Comparison of ENCODE assay signal across 28 mouse cellular contexts in the genomic region with DNA sequence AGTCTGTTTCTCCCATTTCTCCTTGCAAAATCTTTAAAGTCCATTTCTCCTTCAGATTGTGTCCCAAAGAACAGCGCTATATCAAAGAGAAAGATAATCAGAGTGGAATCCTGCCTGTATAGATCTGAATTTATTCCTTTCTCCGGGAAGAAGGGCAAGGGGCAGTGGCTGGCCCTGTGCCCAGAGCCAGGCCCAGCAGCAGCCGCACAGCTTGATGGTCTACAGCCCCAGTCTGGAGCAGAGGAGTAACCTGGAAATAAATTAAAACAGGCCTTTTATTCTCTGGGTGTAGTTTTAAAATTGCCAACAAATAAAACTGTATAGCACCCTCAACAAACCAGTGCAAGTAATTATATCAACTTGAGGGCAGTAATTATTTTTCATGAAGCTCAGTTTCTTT.
DNase-seq lines count a peak whose midpoint lies in the region; ATAC-seq lines count a peak whose summit lies in the region.
"Had no signal": no experiment of that assay in that cellular context is flagged by ENCODE, and none has a peak within 500 bp of the region (broad histone marks: within the 10 kb centered on the region; RNA-seq: fewer than 3 reads in every experiment).

No protein-coding gene starts in this region.

- H3K9ac ChIP-seq in intestine, embryonic 14.5 days (ENCODE audit: low read length), result no peak overlapping the region
- no peak overlapping the region for H3K9ac ChIP-seq in intestine, embryonic 16.5 days (ENCODE audit: low read depth, low read length)
- no peak overlapping the region for H3K9ac ChIP-seq in midbrain, embryonic 14.5 days (replicated peaks; ENCODE audit: low read length)
- H3K9ac ChIP-seq: forebrain, embryonic 13.5 days; limb, embryonic 13.5 days; liver, embryonic 13.5 days had no signal

- no peaks in the 10 kb centered on the region for H3K27me3 ChIP-seq in intestine, embryonic 14.5 days (replicated peaks; ENCODE audit: control insufficient read depth, insufficient read depth, low read length)
- no peaks in the 10 kb centered on the region for H3K27me3 ChIP-seq in intestine, embryonic 16.5 days (replicated peaks; ENCODE audit: control insufficient read depth, insufficient read depth, low read length)
- H3K27me3 ChIP-seq in midbrain, embryonic 14.5 days (ENCODE audit: control insufficient read depth, insufficient read depth, low read length), result no peaks in the 10 kb centered on the region
- H3K27me3 ChIP-seq in midbrain, embryonic 10.5 days (ENCODE audit: low read depth, poor library complexity, severe bottlenecking), result no peaks in the 10 kb centered on the region
- H3K27me3 ChIP-seq: CH12.LX; forebrain, embryonic 13.5 days; limb, embryonic 13.5 days; liver, embryonic 13.5 days had no signal

- H3K9me3 ChIP-seq in intestine, embryonic 14.5 days (ENCODE audit: control insufficient read depth, low read length), result no peaks in the 10 kb centered on the region
- no peaks in the 10 kb centered on the region for H3K9me3 ChIP-seq in intestine, embryonic 16.5 days (ENCODE audit: control insufficient read depth, low read length)
- H3K9me3 ChIP-seq in midbrain, embryonic 14.5 days (ENCODE audit: control insufficient read depth, low read length), result no peaks in the 10 kb centered on the region
- H3K9me3 ChIP-seq in midbrain, embryonic 10.5 days (replicated peaks), result no peaks in the 10 kb centered on the region
- H3K9me3 ChIP-seq: forebrain, embryonic 13.5 days; hindbrain, embryonic 10.5 days; liver, embryonic 13.5 days had no signal

- 35% methylated on average over 3 of the region's 3 CpGs for WGBS in intestine, embryonic 14.5 days
- WGBS in intestine, embryonic 16.5 days, result 51% methylated on average over 3 of the region's 3 CpGs
- WGBS in midbrain, embryonic 14.5 days, result 65% methylated on average over 3 of the region's 3 CpGs
- WGBS in midbrain, embryonic 10.5 days, result 92% methylated on average over 3 of the region's 3 CpGs

- no peak for ATAC-seq in intestine, embryonic 14.5 days (replicated peaks; ENCODE audit: low FRiP score, low TSS enrichment, low read depth)
- ATAC-seq in intestine, embryonic 16.5 days, result no peak
- no peak for ATAC-seq in midbrain, embryonic 14.5 days (ENCODE audit: low FRiP score, low TSS enrichment)
- ATAC-seq: activated CD4-positive, CD25-positive, alpha-beta regulatory T cell, adult 4 months; forebrain, embryonic 13.5 days; hindbrain, embryonic 16.5 days; intestine, postnatal 0 days; midbrain, embryonic 16.5 days had no signal

- no peak overlapping the region for H3K4me3 ChIP-seq in intestine, embryonic 14.5 days (ENCODE audit: low read depth, low read length)
- H3K4me3 ChIP-seq in intestine, embryonic 16.5 days (ENCODE audit: low read length), result no peak overlapping the region
- H3K4me3 ChIP-seq in midbrain, embryonic 14.5 days (replicated peaks; ENCODE audit: low read depth, low read length), result no peak overlapping the region
- H3K4me3 ChIP-seq in midbrain, embryonic 10.5 days, result no peak overlapping the region
- H3K4me3 ChIP-seq: forebrain, embryonic 13.5 days; hindbrain, embryonic 10.5 days; limb, embryonic 13.5 days; liver, embryonic 13.5 days had no signal

- 0 out of 2 replicates have a peak, but pooled peaks cover 8% of the 10 kb centered on the region for H3K4me1 ChIP-seq in intestine, embryonic 14.5 days (replicated peaks; ENCODE audit: control insufficient read depth, insufficient read depth, low read length)
- H3K4me1 ChIP-seq in intestine, embryonic 16.5 days (ENCODE audit: control insufficient read depth, insufficient read depth, low read length), result no peaks in the 10 kb centered on the region
- H3K4me1 ChIP-seq in midbrain, embryonic 14.5 days (ENCODE audit: control insufficient read depth, insufficient read depth, low read length), result no peaks in the 10 kb centered on the region
- no peaks in the 10 kb centered on the region for H3K4me1 ChIP-seq in midbrain, embryonic 10.5 days
- H3K4me1 ChIP-seq: liver, embryonic 13.5 days had no signal

- peak; percentile 56 to 75 for DNase-seq in cerebellum, postnatal 10 days
- no peak for DNase-seq in cerebellum, adult 18-20 months
- DNase-seq in intestine, embryonic 14.5 days (ENCODE audit: low spot score), result peak; percentile 50
- DNase-seq in kidney, postnatal 4 days, result peak; percentile 44 to 47
- no peak for DNase-seq in kidney, adult 8-10 months
- DNase-seq in midbrain, embryonic 14.5 days, result peak; percentile 16
- DNase-seq in midbrain, embryonic 10.5 days (ENCODE audit: low spot score), result no peak
- DNase-seq: adrenal gland, adult 2 months; adrenal gland, postnatal 36 days; cerebellum, adult 8-10 months; cerebellum, postnatal 36 days; gastrocnemius, postnatal 10 days; layer of hippocampus, postnatal 36 days; liver, embryonic 13.5 days; lung, adult 2 months; lung, postnatal 14 days; right cerebral cortex, postnatal 25 days; spleen, adult 18-20 months; thymus, postnatal 14 days had no signal

- H3K27ac ChIP-seq in intestine, embryonic 14.5 days (ENCODE audit: low read depth), result no peak overlapping the region
- H3K27ac ChIP-seq in intestine, embryonic 16.5 days (ENCODE audit: low read length), result no peak overlapping the region
- H3K27ac ChIP-seq in midbrain, embryonic 14.5 days (replicated peaks; ENCODE audit: low read depth, low read length), result no peak overlapping the region
- no peak overlapping the region for H3K27ac ChIP-seq in midbrain, embryonic 10.5 days (replicated peaks)
- H3K27ac ChIP-seq: forebrain, embryonic 13.5 days; hindbrain, embryonic 10.5 days; limb, embryonic 13.5 days; liver, embryonic 13.5 days had no signal

- H3K36me3 ChIP-seq in intestine, embryonic 14.5 days (ENCODE audit: control insufficient read depth, insufficient read depth, low read length), result no peaks in the 10 kb centered on the region
- no peaks in the 10 kb centered on the region for H3K36me3 ChIP-seq in intestine, embryonic 16.5 days (ENCODE audit: control insufficient read depth, insufficient read depth, low read length)
- no peaks in the 10 kb centered on the region for H3K36me3 ChIP-seq in midbrain, embryonic 14.5 days (ENCODE audit: control insufficient read depth, insufficient read depth, low read length)
- H3K36me3 ChIP-seq in midbrain, embryonic 10.5 days, result no peaks in the 10 kb centered on the region
- H3K36me3 ChIP-seq: hindbrain, embryonic 10.5 days; limb, embryonic 13.5 days; liver, embryonic 13.5 days had no signal

- no peak overlapping the region for H3K4me2 ChIP-seq in intestine, embryonic 14.5 days (ENCODE audit: low read length)
- no peak overlapping the region for H3K4me2 ChIP-seq in intestine, embryonic 16.5 days (ENCODE audit: low read depth, low read length)
- no peak overlapping the region for H3K4me2 ChIP-seq in midbrain, embryonic 14.5 days (ENCODE audit: low read length)
- H3K4me2 ChIP-seq: forebrain, embryonic 13.5 days; limb, embryonic 13.5 days; liver, embryonic 13.5 days had no signal

Comparison
In these comparisons a context has a peak if more than half of its experiments do, and no peak if none do; other contexts are left out.
1. DNase-seq: peak in cerebellum, postnatal 10 days (2 of 2), intestine, embryonic 14.5 days (single experiment), kidney, postnatal 4 days (2 of 2) and midbrain, embryonic 14.5 days (single experiment); none in cerebellum, adult 18-20 months (0 of 2), kidney, adult 8-10 months (0 of 2) and midbrain, embryonic 10.5 days (single experiment).